Mouse (Mus musculus): ENCODE measurements around the gene Chrne.

Gene Chrne

GRCm38 (mm10) chr11:70638293-70638692 lies 19.3 kb upstream of the Chrne start:
- in situ Hi-C loops (cut with MboI; ENCODE audit: low pct_unique_long_range_greater_than_20kb in 1 of 2, low sequenced_read_pairs in 2 of 2, unreplicated experiment in 1 of 2), result no loop called here

- in situ Hi-C loops (cut with MboI; ENCODE audit: low pct_unique_long_range_greater_than_20kb in 1 of 2, low sequenced_read_pairs in 2 of 2, unreplicated experiment in 1 of 2), result no loop called here
Observed at GRCm38 (mm10) chr11:70637764-70638163, 18.7 kb upstream of the Chrne start.

GRCm38 (mm10) chr11:70635601-70636000 lies 16.6 kb upstream of the Chrne start:
- in situ Hi-C loops (cut with MboI; ENCODE audit: low pct_unique_long_range_greater_than_20kb in 1 of 2, low sequenced_read_pairs in 2 of 2, unreplicated experiment in 1 of 2), result no loop called here

- in situ Hi-C loops (cut with MboI; ENCODE audit: low pct_unique_long_range_greater_than_20kb in 1 of 2, low sequenced_read_pairs in 2 of 2, unreplicated experiment in 1 of 2), result loop anchor here in 1 of 2 experiments (5.0 kb wide), 1 partner anchor 122 kb away; no protein-coding TSS in a partner anchor
Observed at GRCm38 (mm10) chr11:70630129-70630528, 11.1 kb upstream of the Chrne start.

DNA sequence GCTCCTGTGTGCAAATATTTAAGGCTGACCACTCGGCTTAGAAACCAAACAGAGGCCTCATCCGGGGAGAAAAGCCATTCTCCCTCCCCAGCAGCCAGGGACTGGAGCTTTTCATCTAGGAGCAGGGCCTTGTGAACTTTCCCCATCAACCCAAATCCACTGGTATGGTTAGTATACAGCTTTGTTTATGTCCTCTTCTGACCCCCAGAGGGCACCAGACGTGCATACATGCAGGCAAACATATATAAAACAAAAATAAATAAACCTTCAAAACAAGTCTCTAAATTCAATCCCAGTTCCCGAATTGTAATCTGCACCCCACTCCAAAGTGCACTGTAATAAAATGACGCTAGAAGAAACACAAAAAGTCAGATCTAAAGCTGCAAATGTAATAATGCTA lies 10.5 kb upstream of the Chrne start:
- in situ Hi-C loops (cut with MboI; ENCODE audit: low pct_unique_long_range_greater_than_20kb in 1 of 2, low sequenced_read_pairs in 2 of 2, unreplicated experiment in 1 of 2), result no loop called here

DNA sequence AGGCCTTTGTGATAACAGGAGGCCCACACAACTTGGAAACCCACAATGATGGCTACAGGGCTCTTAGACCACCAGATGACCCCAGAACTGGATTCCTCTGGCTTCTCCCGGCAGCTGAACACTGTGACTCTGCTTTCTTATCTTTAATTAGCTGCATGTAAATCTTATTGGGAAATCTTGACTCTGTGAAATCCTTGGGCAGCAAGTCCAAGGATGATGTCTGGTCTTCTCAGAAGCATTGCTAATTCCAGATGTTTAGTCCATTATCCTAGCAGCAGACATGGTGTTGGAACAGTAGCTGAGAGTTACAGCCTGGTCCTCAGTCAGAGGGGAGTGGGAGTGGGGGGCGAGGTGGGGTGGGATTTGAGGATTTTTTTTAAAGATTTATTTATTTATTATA lies 9.4 kb upstream of the Chrne start:
- in situ Hi-C loops (cut with MboI; ENCODE audit: low pct_unique_long_range_greater_than_20kb in 1 of 2, low sequenced_read_pairs in 2 of 2, unreplicated experiment in 1 of 2), result no loop called here

DNA sequence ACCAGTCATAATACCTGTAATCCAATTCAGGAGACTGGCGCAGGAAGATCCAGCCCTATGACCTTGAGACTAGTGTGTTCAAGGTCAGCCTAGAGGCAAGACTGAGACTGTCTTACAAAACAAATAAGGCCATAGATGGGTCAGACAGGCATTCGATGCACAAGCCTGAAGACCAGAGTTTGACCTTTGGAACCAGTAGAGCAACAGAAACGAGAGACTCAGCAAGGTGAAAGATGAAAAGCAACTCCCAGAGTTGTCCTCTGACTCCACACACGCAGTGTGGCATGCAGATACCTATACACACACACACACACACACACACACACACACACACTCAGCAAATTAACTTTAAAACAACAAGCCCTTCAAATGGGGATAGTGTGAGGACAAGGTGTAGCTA lies 7.9 kb upstream of the Chrne start:
- in situ Hi-C loops (cut with MboI; ENCODE audit: low pct_unique_long_range_greater_than_20kb in 1 of 2, low sequenced_read_pairs in 2 of 2, unreplicated experiment in 1 of 2), result no loop called here

DNA sequence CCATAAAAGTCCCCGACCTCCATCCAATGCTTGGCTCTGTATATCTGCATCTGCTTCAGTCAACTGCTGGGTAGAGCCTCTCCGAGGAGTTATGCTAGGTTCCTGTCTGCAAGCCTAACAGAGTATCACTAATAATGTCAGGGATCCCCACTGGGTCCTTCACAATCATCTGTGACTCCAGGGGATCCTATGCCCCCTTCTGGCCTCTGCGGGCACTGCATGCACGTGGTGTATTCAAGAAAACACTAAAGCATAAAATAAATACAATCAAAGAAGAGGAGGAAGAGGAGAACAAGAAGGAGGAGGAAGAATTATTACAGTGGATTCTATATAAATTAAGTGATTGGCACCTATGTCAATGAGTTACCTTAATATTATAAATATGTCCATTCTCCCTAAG lies 6.5 kb upstream of the Chrne start:
- in situ Hi-C loops (cut with MboI; ENCODE audit: low pct_unique_long_range_greater_than_20kb in 1 of 2, low sequenced_read_pairs in 2 of 2, unreplicated experiment in 1 of 2), result no loop called here

GRCm38 (mm10) chr11:70623053-70623742 lies 4.2 kb upstream of the Chrne start:
- in situ Hi-C loops (cut with MboI; ENCODE audit: low pct_unique_long_range_greater_than_20kb in 1 of 2, low sequenced_read_pairs in 2 of 2, unreplicated experiment in 1 of 2), result loop anchor here in 1 of 2 experiments (25.0 kb wide), 1 partner anchor 211 kb away; the partner anchor contains the start of gene Pelp1

GRCm38 (mm10) chr11:70621972-70622814 lies 3.2 kb upstream of the Chrne start:
- in situ Hi-C loops (cut with MboI; ENCODE audit: low pct_unique_long_range_greater_than_20kb in 1 of 2, low sequenced_read_pairs in 2 of 2, unreplicated experiment in 1 of 2), result loop anchor here in 1 of 2 experiments (25.0 kb wide), 1 partner anchor 210 kb away; the partner anchor contains the start of gene Pelp1

GRCm38 (mm10) chr11:70615516-70616093 lies 3.4 kb downstream of the Chrne start, which contains the start of gene 4930544D05Rik:
4930544D05Rik (plus strand) TSS chr11:70615848.
- in situ Hi-C loops (cut with MboI; ENCODE audit: low pct_unique_long_range_greater_than_20kb in 1 of 2, low sequenced_read_pairs in 2 of 2, unreplicated experiment in 1 of 2), result loop anchor here (5.0 to 25.0 kb wide), 4 partner anchors 88 to 203 kb away; partner anchors contain the start of genes Pelp1 (in 2 of the 2) and Psmb6 (in 2 of the 2)

- in situ Hi-C loops (cut with MboI; ENCODE audit: low pct_unique_long_range_greater_than_20kb in 1 of 2, low sequenced_read_pairs in 2 of 2, unreplicated experiment in 1 of 2), result loop anchor here (5.0 to 25.0 kb wide), 4 partner anchors 88 to 203 kb away; partner anchors contain the start of genes Pelp1 (in 2 of the 2) and Psmb6 (in 2 of the 2)
Observed at GRCm38 (mm10) chr11:70615074-70615473, 3.9 kb downstream of the Chrne start.

DNA sequence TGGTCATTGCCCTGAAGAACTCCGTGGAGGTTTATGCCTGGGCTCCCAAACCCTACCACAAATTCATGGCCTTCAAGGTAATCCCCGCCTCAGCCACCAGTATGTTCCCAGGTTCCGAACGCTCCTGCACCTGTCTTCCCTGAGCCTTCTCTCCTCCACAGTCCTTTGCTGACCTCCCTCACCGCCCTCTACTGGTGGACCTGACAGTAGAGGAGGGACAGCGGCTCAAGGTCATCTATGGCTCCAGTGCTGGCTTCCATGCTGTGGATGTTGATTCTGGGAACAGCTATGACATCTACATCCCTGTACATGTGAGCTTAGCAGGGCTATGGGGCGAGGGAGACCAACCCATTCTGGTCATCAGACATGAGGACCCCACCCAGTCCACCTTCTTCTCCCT lies 6.5 kb downstream of the Chrne start:
- in situ Hi-C loops (cut with MboI; ENCODE audit: low pct_unique_long_range_greater_than_20kb in 1 of 2, low sequenced_read_pairs in 2 of 2, unreplicated experiment in 1 of 2), result loop anchor here (10.0 to 25.0 kb wide), 3 partner anchors 88 to 200 kb away; partner anchors contain the start of genes Pelp1 (in 2 of the 2) and Psmb6 (in 1 of the 2)

DNA sequence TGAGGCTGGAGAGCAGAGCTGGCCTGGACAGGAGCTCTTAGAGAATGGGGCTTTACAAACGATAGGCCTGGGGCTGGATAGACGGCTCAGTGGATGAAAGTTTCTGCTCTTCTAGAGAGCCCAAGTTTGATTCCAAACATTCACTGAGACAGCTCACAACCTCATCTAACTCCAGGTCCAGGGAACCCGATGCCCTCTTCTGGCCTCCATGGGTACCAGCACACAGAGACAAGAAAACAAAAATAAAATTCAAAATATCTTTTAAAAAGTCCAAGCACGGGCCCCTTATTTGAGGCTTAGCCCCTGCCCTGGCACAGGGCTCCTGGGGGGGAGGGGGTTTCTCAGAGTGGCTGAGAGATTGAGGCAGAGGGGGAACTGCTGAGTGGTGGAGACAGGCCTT lies 8.3 kb downstream of the Chrne start:
- in situ Hi-C loops (cut with MboI; ENCODE audit: low pct_unique_long_range_greater_than_20kb in 1 of 2, low sequenced_read_pairs in 2 of 2, unreplicated experiment in 1 of 2), result loop anchor here (10.0 to 25.0 kb wide), 3 partner anchors 86 to 198 kb away; partner anchors contain the start of genes Pelp1 (in 2 of the 2) and Psmb6 (in 1 of the 2)

- in situ Hi-C loops (cut with MboI; ENCODE audit: low pct_unique_long_range_greater_than_20kb in 1 of 2, low sequenced_read_pairs in 2 of 2, unreplicated experiment in 1 of 2), result loop anchor here in 1 of 2 experiments (25.0 kb wide), 1 partner anchor 196 kb away; the partner anchor contains the start of gene Pelp1
Observed at GRCm38 (mm10) chr11:70608381-70609066, 10.5 kb downstream of the Chrne start.

- in situ Hi-C loops (cut with MboI; ENCODE audit: low pct_unique_long_range_greater_than_20kb in 1 of 2, low sequenced_read_pairs in 2 of 2, unreplicated experiment in 1 of 2), result loop anchor here in 1 of 2 experiments (25.0 kb wide), 1 partner anchor 195 kb away; the partner anchor contains the start of gene Pelp1
Observed at GRCm38 (mm10) chr11:70607611-70608010, 11.4 kb downstream of the Chrne start.

DNA sequence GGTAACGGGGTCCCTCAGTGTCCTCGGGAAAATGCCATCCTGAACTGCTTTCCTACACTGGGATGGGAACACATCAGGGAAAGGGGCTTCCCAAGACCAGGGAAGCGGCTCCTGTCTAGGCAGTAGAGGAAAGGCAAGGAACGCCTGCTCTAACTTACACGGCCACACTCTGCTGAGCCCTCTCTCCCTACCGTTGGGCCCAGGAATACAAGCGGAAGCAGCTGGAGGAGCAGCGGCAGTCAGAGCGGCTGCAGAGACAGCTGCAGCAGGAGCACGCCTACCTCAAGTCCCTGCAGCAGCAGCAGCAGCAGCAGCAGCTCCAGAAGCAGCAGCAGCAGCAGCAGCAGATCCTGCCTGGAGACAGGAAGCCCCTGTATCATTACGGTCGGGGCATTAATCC lies 12.3 kb downstream of the Chrne start:
- in situ Hi-C loops (cut with MboI; ENCODE audit: low pct_unique_long_range_greater_than_20kb in 1 of 2, low sequenced_read_pairs in 2 of 2, unreplicated experiment in 1 of 2), result loop anchor here in 1 of 2 experiments (25.0 kb wide), 1 partner anchor 194 kb away; the partner anchor contains the start of gene Pelp1

All from mouse embryonic stem cell (cell line).